Mouse (Mus musculus): ENCODE results near the gene Plcl1. TPM values are rescaled to one million over a fixed set of nuclear protein-coding genes. Genes with fewer than 3 reads are reported as not detected.

The Plcl1 gene
- polyA plus RNA-seq, 1 experiment from 2014 or later = 0.87 TPM

DNA sequence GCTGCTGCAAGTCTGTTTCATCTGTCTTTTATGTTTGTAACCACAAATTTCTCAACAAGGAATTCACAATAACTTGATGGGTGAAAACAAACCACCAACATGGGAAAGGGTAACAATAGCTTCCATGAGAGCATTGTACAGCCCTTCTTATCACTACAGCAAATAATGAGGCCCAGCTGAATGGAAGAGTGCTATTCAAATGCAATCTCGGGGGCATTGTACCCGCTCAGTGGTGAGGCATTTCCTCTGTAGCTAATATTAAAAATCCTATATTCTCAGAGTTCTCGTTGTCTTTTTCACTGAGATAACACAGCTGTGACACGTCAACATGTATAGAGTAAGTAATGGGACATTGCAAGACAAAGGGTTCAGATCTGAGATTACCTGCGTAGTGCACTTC, 356.6 kb downstream of the Plcl1 start:
- Histone ChIP-seq H3K27ac (no peak overlapping the region), H3K27me3 (ENCODE audit: poor library complexity, severe bottlenecking) (no peaks in the 10 kb centered on the region), H3K4me3 (no peak overlapping the region), H3K9me3 (no peaks in the 10 kb centered on the region), H3K4me1 (no peaks in the 10 kb centered on the region), H3K36me3 (replicated peaks) (no peaks in the 10 kb centered on the region)
- no peak for DNase-seq (ENCODE audit: extremely low spot score, low spot score)
- 87% methylated on average over 5 of the region's 5 CpGs for WGBS

GRCm38 (mm10) chr1:55763171-55763570, 357.4 kb downstream of the Plcl1 start:
- Histone ChIP-seq H3K4me1 (no peaks in the 10 kb centered on the region), H3K27me3 (ENCODE audit: poor library complexity, severe bottlenecking) (no peaks in the 10 kb centered on the region), H3K36me3 (replicated peaks) (no peaks in the 10 kb centered on the region), H3K4me3 (no peak overlapping the region), H3K9me3 (no peaks in the 10 kb centered on the region), H3K27ac (no peak overlapping the region)
- no peak for DNase-seq (ENCODE audit: extremely low spot score, low spot score)
- WGBS = 83% methylated on average over 2 of the region's 2 CpGs

DNA sequence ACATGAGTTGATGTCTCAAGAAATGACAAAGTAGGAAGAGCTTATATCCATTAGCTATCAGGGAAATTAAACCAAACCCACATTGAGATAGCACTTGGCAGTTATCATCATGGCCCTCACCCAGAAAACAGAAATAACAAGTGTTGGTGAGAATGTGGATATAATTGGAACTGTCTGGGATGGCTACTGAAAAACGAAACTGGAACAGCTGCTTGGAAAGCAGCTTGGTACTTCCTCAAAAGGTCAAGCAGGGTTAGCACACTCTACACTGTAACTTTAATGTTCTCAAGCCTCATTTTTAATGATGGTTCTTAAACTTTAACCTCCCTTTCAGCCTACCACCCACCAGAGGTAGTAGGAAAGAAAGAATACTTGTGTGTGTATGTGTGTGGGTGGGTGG, 361.0 kb downstream of the Plcl1 start:
- H3K9me3 ChIP-seq = no peaks in the 10 kb centered on the region
- H3K27ac ChIP-seq = no peak overlapping the region
- H3K4me1 ChIP-seq = no peaks in the 10 kb centered on the region
- 67% methylated on average over 1 of the region's 1 CpGs for WGBS
- H3K27me3 ChIP-seq (ENCODE audit: poor library complexity, severe bottlenecking) = no peaks in the 10 kb centered on the region
- no peak overlapping the region for H3K4me3 ChIP-seq
- DNase-seq (ENCODE audit: extremely low spot score, low spot score) = no peak
- no peaks in the 10 kb centered on the region for H3K36me3 ChIP-seq (replicated peaks)

- no peak for DNase-seq (ENCODE audit: extremely low spot score, low spot score)
- Histone ChIP-seq H3K27ac (no peak overlapping the region), H3K27me3 (ENCODE audit: poor library complexity, severe bottlenecking) (no peaks in the 10 kb centered on the region), H3K36me3 (replicated peaks) (no peaks in the 10 kb centered on the region), H3K9me3 (no peaks in the 10 kb centered on the region), H3K4me3 (no peak overlapping the region), H3K4me1 (no peaks in the 10 kb centered on the region)
Measured at GRCm38 (mm10) chr1:55770072-55770785, 364.5 kb downstream of the Plcl1 start.

- no peak for DNase-seq (ENCODE audit: extremely low spot score, low spot score)
- H3K27ac ChIP-seq = no peak overlapping the region
- H3K27me3 ChIP-seq (ENCODE audit: poor library complexity, severe bottlenecking) = no peaks in the 10 kb centered on the region
- 0 out of 2 replicates have a peak, but pooled peaks cover 6% of the 10 kb centered on the region for H3K4me1 ChIP-seq
- H3K4me3 ChIP-seq = no peak overlapping the region
- no peaks in the 10 kb centered on the region for H3K36me3 ChIP-seq (replicated peaks)
- WGBS = 74% methylated on average over 6 of the region's 6 CpGs
- no peaks in the 10 kb centered on the region for H3K9me3 ChIP-seq
Measured at GRCm38 (mm10) chr1:55792817-55793216, 387.1 kb downstream of the Plcl1 start.

Other genes starting within 250 kb of the Plcl1 start
- gene Rftn2, start 179.1 kb upstream of the Plcl1 start, polyA plus RNA-seq (2016; fragmentation: Nextera tagmentation; extraction: Ambion mirVana) = 5.2 and 6.2 TPM in 2 replicates
- gene Mars2, start 168.7 kb upstream of the Plcl1 start, polyA plus RNA-seq (2016; fragmentation: Nextera tagmentation; extraction: Ambion mirVana) = 3.4 and 3.6 TPM in 2 replicates
- gene Boll, start 42.5 kb upstream of the Plcl1 start, polyA plus RNA-seq (2016; fragmentation: Nextera tagmentation; extraction: Ambion mirVana) = 0.20 and 0.30 TPM in 2 replicates